In the genomic region with DNA sequence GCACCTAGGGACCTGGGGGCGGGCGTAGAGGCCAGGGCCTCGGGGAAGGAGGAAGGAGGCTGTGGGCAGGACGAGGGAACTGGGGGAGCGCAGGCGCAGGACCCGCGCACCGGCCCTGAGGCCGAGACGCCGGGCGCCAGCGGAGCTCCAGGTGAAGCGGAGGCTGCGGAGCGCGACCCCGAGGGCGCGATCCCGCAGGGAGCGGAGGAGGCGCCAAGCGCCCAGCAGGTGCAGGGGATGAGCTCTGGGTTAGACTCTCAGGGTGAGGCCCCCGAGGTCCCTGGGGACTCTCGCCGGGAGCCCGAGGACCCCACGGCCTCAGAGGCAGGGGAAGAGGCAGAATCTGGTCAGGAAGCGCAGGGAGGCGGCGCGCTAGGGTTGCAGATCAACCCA, we compare ENCODE assay signal across 8 mouse cellular contexts. TPM values are rescaled to one million over a fixed set of nuclear protein-coding genes. Genes with fewer than 3 reads are reported as not detected.
DNase-seq lines count a peak whose midpoint lies in the region; ATAC-seq and TF ChIP-seq lines count a peak whose summit lies in the region.

No protein-coding gene starts in this region.

- peaks cover 59% of the 10 kb centered on the region for H3K27me3 ChIP-seq in hindbrain, embryonic 12.5 days
- peaks cover 7% of the 10 kb centered on the region; the same call in 1 of the 2 replicates for H3K27me3 ChIP-seq in thymus, adult 2 months (ENCODE audit: control insufficient read depth, insufficient read depth, low read length)

- peak overlapping the region; percentile 53 for H3K9ac ChIP-seq in hindbrain, embryonic 12.5 days

- H3K4me3 ChIP-seq in hindbrain, embryonic 12.5 days, result peak overlapping the region; percentile 49
- no peak overlapping the region for H3K4me3 ChIP-seq in thymus, adult 2 months (ENCODE audit: control insufficient read depth, insufficient read depth, low read length)

- no peak for TF ChIP-seq CTCF in thymus, adult 2 months (IDR thresholded peaks at IDR 0.05; ENCODE audit: borderline replicate concordance, control insufficient read depth, extremely low read depth, insufficient read depth, low read length, poor library complexity)

- ATAC-seq in hindbrain, embryonic 12.5 days (ENCODE audit: low FRiP score), result peak; percentile 52; the same call in 1 of the 2 replicates

- H3K9me3 ChIP-seq in hindbrain, embryonic 12.5 days (replicated peaks), result no peaks in the 10 kb centered on the region

- TF ChIP-seq POLR2A in thymus, adult 2 months (IDR thresholded peaks at IDR 0.05; ENCODE audit: control insufficient read depth, extremely low read depth, insufficient read depth, low read length, poor library complexity), result no peak

- under 1% methylated on average over 32 of the region's 34 CpGs for WGBS in hindbrain, embryonic 12.5 days
- WGBS in thymus, adult 2 months, result under 1% methylated on average over 34 of the region's 34 CpGs

- peaks cover 13% of the 10 kb centered on the region for H3K4me1 ChIP-seq in hindbrain, embryonic 12.5 days
- H3K4me1 ChIP-seq in thymus, adult 2 months (replicated peaks; ENCODE audit: control insufficient read depth, insufficient read depth, low read length), result no peaks in the 10 kb centered on the region

- peak overlapping the region; percentile 88 for H3K4me2 ChIP-seq in hindbrain, embryonic 12.5 days (replicated peaks)

- peak; percentile 34 for DNase-seq in embryo, embryonic 10 days (ENCODE audit: low spot score)
- no peak for DNase-seq in embryo, embryonic 10.5 days (ENCODE audit: low spot score)
- DNase-seq in R1 (ENCODE audit: low read depth, low spot score), result peak; percentile 39
- DNase-seq in lung, postnatal 10 days, result peak; percentile 26
- peak; percentile 66 for DNase-seq in testis, postnatal 14 days (ENCODE audit: low spot score)
- DNase-seq in adrenal gland, postnatal 10 days, result no peak
- no peak for DNase-seq in thymus, adult 2 months

- H3K27ac ChIP-seq in hindbrain, embryonic 12.5 days, result no peak overlapping the region
- no peak overlapping the region for H3K27ac ChIP-seq in thymus, adult 2 months (ENCODE audit: control insufficient read depth, insufficient read depth, low read length)

- H3K36me3 ChIP-seq in hindbrain, embryonic 12.5 days, result no peaks in the 10 kb centered on the region
- H3K36me3 ChIP-seq in thymus, adult 2 months (ENCODE audit: control insufficient read depth, insufficient read depth, low read length), result no peaks in the 10 kb centered on the region

RNA-seq across cellular contexts. Expression of a gene that starts 13.0 kb away (rescaled TPM):
- 13.2 and 15.3 TPM in 2 replicates for polyA plus RNA-seq in hindbrain, embryonic 12.5 days (2016; fragmentation: Nextera tagmentation; extraction: Ambion mirVana)
- under 1 TPM; 0.12 to 0.30 TPM for total RNA-seq in adrenal gland, postnatal 10 days (2021)
- polyA plus RNA-seq in thymus, adult 2 months (2012; rRNA removed), result 0.09 and 0.22 TPM in 2 replicates

RNA-seq across cellular contexts. Expression of a gene that starts 27.9 kb away (rescaled TPM):
- polyA plus RNA-seq in hindbrain, embryonic 12.5 days (2016; fragmentation: Nextera tagmentation; extraction: Ambion mirVana), result 44.5 and 47.2 TPM in 2 replicates
- total RNA-seq in adrenal gland, postnatal 10 days (2021), result 10 to 100 TPM; 21.7 to 22.2 TPM
- polyA plus RNA-seq in thymus, adult 2 months (2012; rRNA removed), result 10.7 and 13.8 TPM in 2 replicates

Comparison
In these comparisons a context has a peak if more than half of its experiments do, and no peak if none do; other contexts are left out.
1. DNase-seq: peak in embryo, embryonic 10 days (single experiment), R1 (single experiment), lung, postnatal 10 days (single experiment) and testis, postnatal 14 days (single experiment); none in embryo, embryonic 10.5 days (single experiment), adrenal gland, postnatal 10 days (single experiment) and thymus, adult 2 months (single experiment).
2. RNA of a gene that starts 13.0 kb away (polyA plus RNA-seq): 13.2 to 15.3 TPM in hindbrain, embryonic 12.5 days; 0.09 to 0.22 TPM in thymus, adult 2 months; every median in the first group is over 10 times any median in the second.